Mouse (Mus musculus) midbrain, postnatal 0 days (tissue): Measurements from ENCODE around the gene Ccdc148. TPM values are rescaled to one million over a fixed set of nuclear protein-coding genes. Genes with fewer than 3 reads are reported as not detected.

Experiments used
- ATAC-seq: fragments of 200-750 bp; cut with Nextera tagmentation; 2 replicates; pipeline ENCODE4 v1.8.0; 2017; ENCODE audit warnings: moderate number of reproducible peaks, mild to moderate bottlenecking, moderate TSS enrichment, moderate library complexity; ENCODE audit not compliant: low FRiP score
- DNase-seq: peaks from one replicate; pipeline ENCODE4 v3.0.0-alpha.2; 2015; ENCODE audit warnings: low spot score
- H3K27ac ChIP-seq: fragments of 300-500 bp; sonication (generic); 2 replicates; pipeline ENCODE4 v1.5.1; 2014; ENCODE audit warnings: low read depth, mild to moderate bottlenecking, low read length, mixed read lengths
- H3K27me3 ChIP-seq: fragments of 300-500 bp; sonication (generic); 2 replicates; pipeline ENCODE4 v1.6.1; 2014; ENCODE audit warnings: low read length, control low read depth, mixed read lengths; ENCODE audit not compliant: insufficient read depth
- H3K36me3 ChIP-seq: fragments of 300-500 bp; sonication (generic); 2 replicates; pipeline ENCODE4 v1.6.1; 2014; ENCODE audit warnings: low read length, control low read depth, mixed read lengths; ENCODE audit not compliant: insufficient read depth
- H3K4me1 ChIP-seq: fragments of 300-500 bp; sonication (generic); 2 replicates; pipeline ENCODE4 v1.6.1; 2014; ENCODE audit warnings: mild to moderate bottlenecking, control low read depth, antibody characterized with exemption, low read length, mixed read lengths; ENCODE audit not compliant: insufficient read depth
- H3K4me2 ChIP-seq: fragments of 300-500 bp; sonication (generic); 2 replicates; pipeline ENCODE4 v1.6.1; 2014; ENCODE audit warnings: low read depth, mild to moderate bottlenecking, low read length, mixed read lengths; ENCODE audit not compliant: poor library complexity, severe bottlenecking
- H3K4me3 ChIP-seq: fragments of 300-500 bp; sonication (generic); 2 replicates; pipeline ENCODE4 v1.5.1; 2014; ENCODE audit warnings: low read depth, mild to moderate bottlenecking, low read length, moderate library complexity
- H3K9ac ChIP-seq: fragments of 300-500 bp; sonication (generic); replicated peaks from 2 replicates; pipeline ENCODE4 v1.6.1; 2014; ENCODE audit warnings: mild to moderate bottlenecking, low read length, moderate library complexity, mixed read lengths; ENCODE audit not compliant: poor library complexity, severe bottlenecking
- H3K9me3 ChIP-seq: fragments of 300-500 bp; sonication (generic); 2 replicates; pipeline ENCODE4 v1.6.1; 2016; ENCODE audit warnings: low read length, control low read depth
- CTCF ChIP-seq: IDR thresholded peaks from 2 replicates; pipeline ENCODE4 v1.5.1; 2016; ENCODE audit warnings: antibody characterized with exemption, mild to moderate bottlenecking
- WGBS: fragments of 180-500 bp; shearing (Covaris S2); extraction: QIAGEN DNeasy Blood & Tissue Kit; methylation state at CpG from one replicate; pipeline ENCODE4 v1.1.7; 2014; 5-methylcytosine and 5-hydroxymethylcytosine counted together
- polyA plus RNA-seq: library from polyadenylated mRNA; unstranded; fragments of >200 nt; fragmentation: Nextera tagmentation; extraction: Ambion mirVana; gene quantifications from 2 replicates; pipeline ENCODE4 v1.2.1, GENCODE M21; 2015
- total RNA-seq: library from RNA; depleted of rRNA; stranded (reverse); fragments of >200 nt; gene quantifications from 2 replicates; pipeline ENCODE4 v1.2.3, GENCODE M21; 2014

Gene Ccdc148
- total and polyA plus RNA-seq, 2 experiments from 2014 or later, result 5.3 to 7.7 TPM

DNA sequence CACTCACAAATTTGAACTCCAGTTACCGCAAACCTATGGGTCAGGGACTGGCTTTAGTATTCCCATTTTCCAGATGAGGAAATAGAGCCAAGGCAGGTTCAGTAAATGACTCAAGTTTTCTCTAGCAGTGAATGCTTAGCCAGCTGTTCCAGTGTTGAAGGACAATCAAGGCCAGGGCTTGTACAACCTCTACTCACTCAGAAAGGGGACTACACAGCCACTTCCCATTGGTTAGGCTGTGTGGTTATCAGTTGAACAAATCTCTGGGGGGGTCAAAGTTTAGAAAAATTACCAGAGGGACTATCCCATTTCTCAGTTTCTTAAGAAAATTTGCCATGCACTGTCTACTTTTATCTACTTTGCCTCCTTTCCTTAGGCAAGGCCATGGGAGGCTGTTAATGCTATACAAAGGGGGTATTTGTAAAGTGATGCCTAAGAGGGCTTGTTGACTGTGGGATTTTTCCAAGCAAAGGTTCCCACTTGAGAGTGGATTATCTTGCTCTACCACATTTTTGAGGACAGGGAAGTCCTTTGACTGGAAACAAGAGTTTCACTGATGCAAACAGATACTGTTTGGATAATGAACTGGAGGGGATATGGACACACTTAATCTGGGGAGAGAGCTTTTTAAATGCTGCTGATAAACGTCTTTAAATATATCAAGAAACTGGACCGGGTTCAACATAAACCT, 331.4 kb downstream of the Ccdc148 start:
- no peaks in the 10 kb centered on the region for H3K9me3 ChIP-seq
- no peak overlapping the region for H3K27ac ChIP-seq
- ATAC-seq (no peak), DNase-seq (no peak)
- H3K9ac ChIP-seq, result no peak overlapping the region
- 73% methylated on average over 3 of the region's 3 CpGs for WGBS
- H3K27me3 ChIP-seq, result no peaks in the 10 kb centered on the region
- H3K4me3 ChIP-seq, result no peak overlapping the region
- no peak overlapping the region for H3K4me2 ChIP-seq
- no peaks in the 10 kb centered on the region for H3K4me1 ChIP-seq
- H3K36me3 ChIP-seq, result no peaks in the 10 kb centered on the region
- no peak for TF ChIP-seq CTCF

- Histone ChIP-seq H3K4me1 (no peaks in the 10 kb centered on the region), H3K36me3 (no peaks in the 10 kb centered on the region), H3K27ac (no peak overlapping the region), H3K9me3 (no peaks in the 10 kb centered on the region), H3K4me3 (no peak overlapping the region), H3K27me3 (no peaks in the 10 kb centered on the region), H3K9ac (no peak overlapping the region), H3K4me2 (no peak overlapping the region)
- TF ChIP-seq CTCF, result no peak
- ATAC-seq (no peak), DNase-seq (peak; percentile 26)
- WGBS, result 27% methylated on average over 2 of the region's 2 CpGs
These were observed 347.5 kb downstream of the Ccdc148 start for GRCm38 (mm10) chr2:58812941-58813340.

GRCm38 (mm10) chr2:58799623-58800022, 360.9 kb downstream of the Ccdc148 start:
- Histone ChIP-seq H3K4me2 (no peak overlapping the region), H3K36me3 (no peaks in the 10 kb centered on the region), H3K9me3 (no peaks in the 10 kb centered on the region), H3K4me3 (no peak overlapping the region), H3K4me1 (no peaks in the 10 kb centered on the region), H3K9ac (no peak overlapping the region), H3K27ac (no peak overlapping the region), H3K27me3 (no peaks in the 10 kb centered on the region)
- ATAC-seq (no peak), DNase-seq (no peak)
- WGBS, result 90% methylated on average over 5 of the region's 5 CpGs
- no peak for TF ChIP-seq CTCF

DNA sequence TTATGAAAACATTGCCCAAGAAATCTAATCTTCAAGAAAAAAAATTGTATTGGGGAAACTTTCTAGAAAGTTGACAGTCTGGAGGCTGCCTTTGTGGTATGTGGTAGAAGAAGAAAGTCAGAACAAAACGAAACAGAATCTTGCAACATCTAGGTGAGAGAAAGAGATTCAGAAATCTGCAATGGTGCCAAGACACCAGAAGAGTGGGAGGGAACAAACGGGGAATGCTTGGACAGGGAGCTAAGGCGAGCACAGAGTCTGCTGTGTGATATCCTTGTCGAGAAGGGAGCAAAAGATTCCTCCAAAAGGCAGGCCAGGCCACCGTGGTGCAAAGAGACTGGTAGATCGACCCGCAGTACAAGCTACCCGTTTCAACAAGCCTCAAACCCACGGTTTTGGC, 361.4 kb downstream of the Ccdc148 start:
- Histone ChIP-seq H3K4me3 (no peak overlapping the region), H3K27me3 (no peaks in the 10 kb centered on the region), H3K36me3 (no peaks in the 10 kb centered on the region), H3K9ac (no peak overlapping the region), H3K27ac (no peak overlapping the region), H3K4me2 (no peak overlapping the region), H3K9me3 (no peaks in the 10 kb centered on the region), H3K4me1 (no peaks in the 10 kb centered on the region)
- ATAC-seq, result no peak
- 89% methylated on average over 9 of the region's 9 CpGs for WGBS
- no peak for DNase-seq
- no peak for TF ChIP-seq CTCF

DNA sequence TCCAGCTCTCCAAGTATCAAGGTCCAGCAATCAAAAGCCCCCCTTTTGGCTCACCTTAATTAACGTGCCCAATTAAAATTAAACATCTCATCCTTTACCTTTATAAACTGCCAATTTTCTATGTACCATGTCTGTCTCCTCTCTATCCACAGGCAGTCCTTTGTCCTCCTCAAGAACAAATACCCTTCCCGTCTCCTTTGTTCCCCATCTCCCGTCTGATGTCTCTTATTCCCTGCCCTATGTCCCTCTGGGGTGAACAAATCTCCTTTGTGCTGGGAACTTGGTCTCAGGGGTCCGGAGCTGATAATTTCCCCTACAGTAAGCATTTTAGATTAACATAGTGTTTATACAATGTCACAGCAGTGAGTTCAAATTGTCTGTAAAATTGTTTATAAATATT, 363.0 kb downstream of the Ccdc148 start:
- ATAC-seq (no peak), DNase-seq (no peak)
- Histone ChIP-seq H3K4me2 (no peak overlapping the region), H3K27ac (no peak overlapping the region), H3K36me3 (no peaks in the 10 kb centered on the region), H3K4me3 (no peak overlapping the region), H3K9ac (no peak overlapping the region), H3K27me3 (no peaks in the 10 kb centered on the region), H3K9me3 (no peaks in the 10 kb centered on the region), H3K4me1 (no peaks in the 10 kb centered on the region)
- TF ChIP-seq CTCF, result no peak
- 26% methylated on average over 4 of the region's 4 CpGs for WGBS

DNA sequence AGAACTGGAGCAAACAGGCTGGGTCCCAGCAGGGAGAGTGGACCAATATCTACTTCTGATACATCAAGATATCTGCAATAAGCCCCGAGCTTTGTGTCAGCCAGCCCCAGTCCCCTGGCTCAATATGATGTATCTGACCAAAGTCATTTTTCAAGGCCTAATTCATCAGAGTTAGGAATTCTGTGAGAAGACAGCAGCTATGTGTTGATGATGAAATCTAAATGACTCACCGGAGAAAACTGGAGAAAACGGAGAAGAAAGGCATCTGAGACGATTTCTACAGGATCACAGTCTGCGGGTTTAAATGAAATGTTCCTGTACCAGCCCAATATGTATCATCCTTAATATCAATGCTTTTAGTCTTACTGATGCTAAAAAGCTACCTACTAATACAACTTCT, 365.1 kb downstream of the Ccdc148 start:
- H3K9ac ChIP-seq, result no peak overlapping the region
- 94% methylated on average over 5 of the region's 5 CpGs for WGBS
- DNase-seq (no peak), ATAC-seq (no peak)
- no peaks in the 10 kb centered on the region for H3K27me3 ChIP-seq
- no peaks in the 10 kb centered on the region for H3K4me1 ChIP-seq
- H3K36me3 ChIP-seq, result no peaks in the 10 kb centered on the region
- no peak overlapping the region for H3K27ac ChIP-seq
- TF ChIP-seq CTCF, result no peak
- H3K4me3 ChIP-seq, result no peak overlapping the region
- H3K4me2 ChIP-seq, result no peak overlapping the region
- H3K9me3 ChIP-seq, result no peaks in the 10 kb centered on the region
